ENCODE assay signal across 7 mouse cellular contexts in the genomic region with DNA sequence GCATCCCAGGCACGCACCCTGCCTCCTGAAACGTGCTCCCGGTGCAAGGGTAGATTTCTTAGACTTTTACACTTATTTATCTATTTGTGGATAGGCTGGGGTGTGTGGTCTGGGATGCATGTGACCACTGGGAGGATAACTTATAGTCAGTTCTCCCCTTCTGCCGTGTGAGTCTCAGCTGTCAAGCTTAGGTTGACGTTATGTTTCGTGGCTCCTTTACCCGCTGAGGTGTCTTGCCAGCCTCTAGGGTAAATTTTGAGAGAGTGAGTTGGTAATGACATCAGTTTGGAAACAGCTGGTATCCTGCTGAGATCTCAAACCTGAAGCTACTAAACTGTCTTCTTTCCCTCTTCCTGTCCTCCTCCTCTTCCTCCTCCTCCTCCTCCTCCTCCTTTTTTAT. TPM values are rescaled to one million over a fixed set of nuclear protein-coding genes. Genes with fewer than 3 reads are reported as not detected.
DNase-seq lines count a peak whose midpoint lies in the region; ATAC-seq and TF ChIP-seq lines count a peak whose summit lies in the region.

No protein-coding gene starts in this region.

- H3K4me3 ChIP-seq in testis, adult 2 months (ENCODE audit: control insufficient read depth, low read depth, low read length) = peak overlapping the region; percentile 45
- H3K4me3 ChIP-seq in erythroblast, embryonic 14.5 days (replicated peaks) = peak overlapping the region; percentile 26
- H3K4me3 ChIP-seq in limb, embryonic 15.5 days = peak overlapping the region; percentile 36

- no peak for TF ChIP-seq CTCF in testis, adult 2 months (IDR thresholded peaks at IDR 0.05; ENCODE audit: control insufficient read depth, insufficient read depth, insufficient replicate concordance, low read depth, low read length)

- H3K9me3 ChIP-seq in erythroblast, embryonic 14.5 days (ENCODE audit: control insufficient read depth, low read length) = no peaks in the 10 kb centered on the region
- no peaks in the 10 kb centered on the region for H3K9me3 ChIP-seq in limb, embryonic 15.5 days

- intact Hi-C loops in left cerebral cortex, postnatal 10 days (cut with DNase I) = no loop called here

- H3K4me1 ChIP-seq in testis, adult 2 months (ENCODE audit: control insufficient read depth, insufficient read depth, low read length) = peaks cover 13% of the 10 kb centered on the region
- H3K4me1 ChIP-seq in erythroblast, embryonic 14.5 days (ENCODE audit: control insufficient read depth) = peaks cover 2% of the 10 kb centered on the region; the same call in 1 of the 2 replicates
- peaks cover 23% of the 10 kb centered on the region for H3K4me1 ChIP-seq in limb, embryonic 15.5 days

- ATAC-seq in limb, embryonic 15.5 days (ENCODE audit: insufficient number of reproducible peaks, low FRiP score, low TSS enrichment, low read depth) = no peak

- H3K27me3 ChIP-seq in testis, adult 2 months (ENCODE audit: control insufficient read depth, insufficient read depth, low read length) = no peaks in the 10 kb centered on the region
- H3K27me3 ChIP-seq in erythroblast, embryonic 14.5 days (ENCODE audit: control insufficient read depth) = no peaks in the 10 kb centered on the region
- H3K27me3 ChIP-seq in limb, embryonic 15.5 days = no peaks in the 10 kb centered on the region
- H3K27me3 ChIP-seq in splenic B cell, adult 2 months (ENCODE audit: control insufficient read depth, insufficient read depth, low read length, poor library complexity, severe bottlenecking) = no peaks in the 10 kb centered on the region

- H3K27ac ChIP-seq in testis, adult 2 months (ENCODE audit: control insufficient read depth, insufficient read depth, low read depth, low read length) = peak overlapping the region; percentile 52; the same call in 1 of the 2 replicates
- H3K27ac ChIP-seq in limb, embryonic 15.5 days = peak overlapping the region; percentile 61

- peak overlapping the region; percentile 45 for H3K4me2 ChIP-seq in limb, embryonic 15.5 days

- H3K9ac ChIP-seq in limb, embryonic 15.5 days = 0 out of 2 replicates have a peak overlapping the region, but pooled peaks have one; percentile 20

- no peaks in the 10 kb centered on the region for H3K36me3 ChIP-seq in testis, adult 2 months (ENCODE audit: control insufficient read depth, insufficient read depth, low read length)
- H3K36me3 ChIP-seq in erythroblast, embryonic 14.5 days (ENCODE audit: control insufficient read depth) = no peaks in the 10 kb centered on the region
- H3K36me3 ChIP-seq in limb, embryonic 15.5 days = no peaks in the 10 kb centered on the region
- peaks cover 2% of the 10 kb centered on the region; the same call in 1 of the 2 replicates for H3K36me3 ChIP-seq in splenic B cell, adult 2 months (ENCODE audit: control insufficient read depth, insufficient read depth, low read length, poor library complexity, severe bottlenecking)

- 22% methylated on average over 7 of the region's 7 CpGs for WGBS in limb, embryonic 15.5 days

- no peak for TF ChIP-seq POLR2A in testis, adult 2 months (IDR thresholded peaks at IDR 0.05; ENCODE audit: control insufficient read depth, low read depth, low read length)

- DNase-seq in testis, postnatal 14 days (ENCODE audit: low spot score) = no peak
- DNase-seq in splenic B cell, adult 2 months (ENCODE audit: low read depth, low spot score) = peak; percentile 66
- no peak for DNase-seq in left cerebral cortex, postnatal 10 days (ENCODE audit: extremely low spot score in 1 of 2, low spot score in 2 of 2)
- no peak for DNase-seq in ovary, postnatal 14 days (ENCODE audit: low spot score)

RNA-seq across cellular contexts. Expression of a gene that starts 3.6 kb away (rescaled TPM):
- polyA plus RNA-seq in testis, adult 2 months (2012; rRNA removed) = 353 and 423 TPM in 2 replicates
- not detected in 2 replicates for polyA plus RNA-seq in erythroblast, embryonic 14.5 days (2012)
- polyA plus RNA-seq in limb, embryonic 15.5 days (2015; fragmentation: Nextera tagmentation; extraction: Ambion mirVana) = 0.42 TPM in 1 of 2 replicates, not detected in the other
- total RNA-seq in left cerebral cortex, postnatal 10 days (2021) = not detected

RNA-seq across cellular contexts. Expression of a gene that starts 17.4 kb away (rescaled TPM):
- 27.4 and 32.8 TPM in 2 replicates for polyA plus RNA-seq in testis, adult 2 months (2012; rRNA removed)
- 15.8 and 17.4 TPM in 2 replicates for polyA plus RNA-seq in erythroblast, embryonic 14.5 days (2012)
- 67.0 and 72.1 TPM in 2 replicates for polyA plus RNA-seq in limb, embryonic 15.5 days (2015; fragmentation: Nextera tagmentation; extraction: Ambion mirVana)
- total RNA-seq in left cerebral cortex, postnatal 10 days (2021) = 10 to 100 TPM; 80.1 to 97.5 TPM

RNA-seq across cellular contexts. Expression of a gene that starts 18.9 kb away (rescaled TPM):
- 290 and 345 TPM in 2 replicates for polyA plus RNA-seq in testis, adult 2 months (2012; rRNA removed)
- 25.1 and 29.2 TPM in 2 replicates for polyA plus RNA-seq in erythroblast, embryonic 14.5 days (2012)
- polyA plus RNA-seq in limb, embryonic 15.5 days (2015; fragmentation: Nextera tagmentation; extraction: Ambion mirVana) = 254 and 257 TPM in 2 replicates
- 100 to 1,000 TPM; 188 to 190 TPM for total RNA-seq in left cerebral cortex, postnatal 10 days (2021)

RNA-seq across cellular contexts. Expression of a gene that starts 19.0 kb away (rescaled TPM):
- polyA plus RNA-seq in testis, adult 2 months (2012; rRNA removed) = 82.3 and 88.1 TPM in 2 replicates
- 3.1 and 3.7 TPM in 2 replicates for polyA plus RNA-seq in erythroblast, embryonic 14.5 days (2012)
- polyA plus RNA-seq in limb, embryonic 15.5 days (2015; fragmentation: Nextera tagmentation; extraction: Ambion mirVana) = 68.6 and 69.9 TPM in 2 replicates
- total RNA-seq in left cerebral cortex, postnatal 10 days (2021) = 10 to 100 TPM; 60.0 to 65.6 TPM

RNA-seq across cellular contexts. Expression of a gene that starts 39.0 kb away (rescaled TPM):
- 105 and 120 TPM in 2 replicates for polyA plus RNA-seq in testis, adult 2 months (2012; rRNA removed)
- 15.6 and 21.7 TPM in 2 replicates for polyA plus RNA-seq in erythroblast, embryonic 14.5 days (2012)
- 372 and 374 TPM in 2 replicates for polyA plus RNA-seq in limb, embryonic 15.5 days (2015; fragmentation: Nextera tagmentation; extraction: Ambion mirVana)
- 100 to 1,000 TPM; 113 to 124 TPM for total RNA-seq in left cerebral cortex, postnatal 10 days (2021)

Comparison
In these comparisons a context has a peak if more than half of its experiments do, and no peak if none do; other contexts are left out.
1. RNA of a gene that starts 3.6 kb away (polyA plus RNA-seq): 353 to 423 TPM in testis, adult 2 months; 0.42 TPM in limb, embryonic 15.5 days and not detected in erythroblast, embryonic 14.5 days; every median in the first group is over 100 times any median in the second.
2. Peak in every context shown above with its lines, with median percentiles within 50 percentile points of each other: H3K4me3 ChIP-seq.